Mouse (Mus musculus): ENCODE measurements around the gene Pde2a.

Pde2a gene

DNA sequence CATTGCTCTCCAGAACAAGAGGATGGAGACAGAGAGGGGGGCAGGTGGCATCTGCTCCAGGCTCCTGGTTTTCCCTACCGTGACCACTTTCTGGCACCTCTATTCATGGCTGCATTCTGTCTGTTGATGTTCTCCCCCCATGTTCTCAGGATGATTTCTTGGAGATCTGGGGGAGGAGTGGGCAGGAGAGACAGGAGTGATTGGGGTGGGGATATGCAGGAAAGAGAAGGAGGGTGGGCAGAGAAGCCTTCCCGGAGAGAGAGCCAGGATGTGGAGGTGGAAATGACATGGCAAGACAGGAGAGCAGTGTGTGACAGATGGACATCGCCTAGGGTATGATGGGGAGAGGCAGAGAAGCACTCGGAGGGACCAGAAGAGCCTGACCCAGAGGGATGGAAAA is 55.0 kb downstream of the Pde2a start:
- DNase-seq: no peak

DNA sequence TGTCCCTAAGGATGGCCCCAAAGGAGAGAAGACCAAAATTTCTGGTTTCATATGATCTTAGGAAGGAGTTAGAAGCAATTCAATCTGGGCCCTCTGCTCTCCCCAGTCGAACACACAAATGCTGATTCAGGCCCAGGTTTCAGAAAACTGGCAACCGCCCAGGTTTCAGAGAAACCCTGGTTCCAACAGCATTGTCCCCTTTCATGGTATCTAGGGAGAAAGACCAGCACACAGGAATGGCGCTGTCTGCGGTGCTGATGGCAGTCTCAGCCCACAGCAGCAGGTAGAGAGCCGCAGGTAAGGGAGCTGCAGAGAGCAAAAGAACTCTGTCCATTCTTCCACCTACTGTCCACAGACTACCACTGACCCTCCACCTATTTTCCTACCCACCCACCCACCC is 55.7 kb downstream of the Pde2a start:
- DNase-seq: peak; percentile 52 to 54

DNA sequence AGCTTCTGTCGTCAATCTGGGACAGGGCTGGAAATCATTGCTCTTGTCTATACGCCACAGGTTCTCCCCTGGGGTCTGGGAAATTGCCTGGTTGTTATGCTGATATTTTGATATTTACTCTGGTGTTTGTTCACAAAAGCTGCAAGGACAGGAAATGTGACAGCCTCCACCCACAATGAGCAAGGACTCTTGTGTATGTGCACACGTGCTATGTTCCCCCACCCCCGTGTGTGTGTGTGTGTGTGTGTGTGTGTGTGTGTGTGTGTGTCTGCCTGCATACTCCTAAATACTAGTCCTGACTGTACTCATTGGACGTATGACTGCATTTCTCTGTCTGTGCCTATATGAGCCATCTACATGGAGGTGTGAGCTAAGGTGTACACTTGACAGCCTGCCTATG is 56.6 kb downstream of the Pde2a start:
- DNase-seq: no peak

DNA sequence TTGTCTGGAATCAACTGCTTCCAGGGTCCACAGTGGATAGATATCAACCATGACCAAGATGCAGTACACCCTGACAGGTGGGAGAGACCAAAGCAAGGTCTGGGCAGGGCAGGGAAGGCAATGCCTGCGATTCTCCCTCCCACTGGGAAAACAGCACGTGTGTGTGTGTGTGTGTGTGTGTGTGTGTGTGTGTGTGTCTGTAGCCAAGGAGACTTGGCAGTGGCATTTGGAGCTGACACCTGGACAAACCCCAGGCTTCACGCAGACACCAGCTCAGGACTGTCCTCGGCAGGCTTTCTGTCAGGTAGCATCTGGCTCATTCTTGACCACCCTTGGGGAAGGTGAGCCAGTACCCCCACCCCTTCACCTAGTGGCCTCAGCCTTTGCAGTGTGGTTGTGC is 58.4 kb downstream of the Pde2a start:
- DNase-seq: peak; percentile 55 to 71

GRCm38 (mm10) chr7:101480671-101481070 is 59.2 kb downstream of the Pde2a start:
- no peak for DNase-seq

DNA sequence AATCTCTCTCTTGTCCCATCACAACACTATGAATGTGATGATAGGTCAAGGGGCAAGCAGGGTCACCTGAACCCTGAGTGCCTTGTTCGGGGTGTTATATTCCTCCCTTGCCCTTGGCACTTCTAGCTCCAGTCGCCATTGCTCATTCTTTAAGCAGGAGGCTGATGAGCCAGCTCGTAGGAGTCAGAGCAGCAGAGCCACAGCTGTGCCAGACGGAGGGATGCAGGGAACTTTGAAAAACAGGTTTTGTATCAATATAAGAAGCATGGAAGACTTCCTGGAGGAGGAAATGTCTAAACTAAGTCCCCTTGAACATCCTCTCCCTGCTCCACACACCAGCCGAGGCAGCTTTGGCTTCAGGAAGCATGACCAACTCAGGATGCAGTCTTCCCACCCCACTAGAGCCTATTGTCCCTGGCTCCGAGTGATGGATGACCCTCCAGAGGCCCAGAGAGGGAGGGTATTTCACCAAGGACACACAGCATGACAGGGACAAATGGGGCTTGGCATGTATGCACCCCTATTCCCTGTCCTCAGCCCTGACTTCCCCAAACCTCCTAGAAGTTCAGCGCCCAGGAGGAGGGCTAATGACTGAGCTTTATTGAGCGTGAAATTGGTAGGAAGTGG is 60.5 kb downstream of the Pde2a start:
- DNase-seq: no peak

GRCm38 (mm10) chr7:101482499-101483081 is 61.1 kb downstream of the Pde2a start:
- DNase-seq: no peak

- no peak for DNase-seq
These were observed 62.1 kb downstream of the Pde2a start for GRCm38 (mm10) chr7:101483498-101484115.

- DNase-seq: no peak
These were observed 65.6 kb downstream of the Pde2a start for GRCm38 (mm10) chr7:101487102-101487501.

DNA sequence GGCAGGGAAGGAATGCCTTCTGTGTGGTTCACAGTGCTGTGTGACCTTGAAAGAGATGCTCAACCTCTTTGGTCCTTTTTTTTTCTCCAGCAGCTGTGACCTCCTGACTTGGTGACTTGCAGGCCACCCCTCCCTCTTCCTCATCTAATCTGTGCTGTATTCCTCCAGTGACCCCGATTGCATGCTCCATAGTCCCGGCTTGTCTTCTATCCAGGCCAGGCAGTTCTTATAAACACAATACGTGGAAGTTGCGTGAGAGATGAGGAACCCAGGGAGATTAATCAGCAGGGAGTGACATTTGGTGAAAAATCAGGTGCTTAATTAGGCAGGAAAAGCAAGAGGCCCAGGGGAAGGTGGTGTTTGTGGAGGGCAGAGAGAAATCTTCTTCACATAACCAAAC is 69.5 kb downstream of the Pde2a start:
- no peak for DNase-seq

DNA sequence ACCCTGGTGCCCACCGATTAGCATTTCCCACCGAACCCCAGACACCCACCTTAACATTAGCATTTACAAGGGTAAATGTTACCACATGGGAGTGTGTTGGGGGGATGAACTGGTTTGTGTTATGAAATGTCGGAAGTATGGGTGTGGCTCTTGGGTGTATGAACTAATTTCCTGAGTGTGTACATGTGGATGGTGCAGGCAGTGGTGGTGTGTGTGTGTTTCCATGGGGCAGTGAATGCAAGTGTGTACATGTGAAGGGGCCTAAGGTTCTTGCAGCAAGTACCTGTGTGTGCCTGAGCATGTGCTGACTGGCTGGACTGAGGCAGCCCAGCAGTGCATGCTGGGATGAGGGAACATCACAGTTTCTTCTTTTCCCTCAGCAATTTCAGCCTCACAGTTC is 76.9 kb downstream of the Pde2a start:
- DNase-seq: no peak

- DNase-seq: no peak
These were observed 77.8 kb downstream of the Pde2a start for GRCm38 (mm10) chr7:101499251-101499650.

DNA sequence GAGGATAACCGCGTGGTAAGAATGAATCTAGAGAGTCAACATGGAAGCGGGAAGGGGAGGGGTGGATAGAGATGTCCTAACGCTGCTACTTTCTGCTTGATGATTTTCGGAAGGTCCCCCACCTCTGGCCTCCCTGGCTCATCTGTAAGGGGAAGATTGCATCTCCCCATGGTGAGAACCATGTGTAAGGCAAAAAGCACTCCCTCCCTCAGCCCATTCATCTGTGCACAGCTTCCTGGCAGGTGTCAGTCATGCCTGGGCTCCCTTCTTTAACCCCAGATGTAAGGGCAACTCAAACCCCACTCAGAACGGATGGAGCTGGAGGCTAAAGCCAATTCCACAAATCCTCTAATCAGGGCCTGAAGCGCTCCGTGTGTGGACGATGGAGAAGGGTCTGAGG is 78.2 kb downstream of the Pde2a start:
- DNase-seq: no peak

- DNase-seq: no peak
These were observed 79.7 kb downstream of the Pde2a start for GRCm38 (mm10) chr7:101501236-101501635.

DNA sequence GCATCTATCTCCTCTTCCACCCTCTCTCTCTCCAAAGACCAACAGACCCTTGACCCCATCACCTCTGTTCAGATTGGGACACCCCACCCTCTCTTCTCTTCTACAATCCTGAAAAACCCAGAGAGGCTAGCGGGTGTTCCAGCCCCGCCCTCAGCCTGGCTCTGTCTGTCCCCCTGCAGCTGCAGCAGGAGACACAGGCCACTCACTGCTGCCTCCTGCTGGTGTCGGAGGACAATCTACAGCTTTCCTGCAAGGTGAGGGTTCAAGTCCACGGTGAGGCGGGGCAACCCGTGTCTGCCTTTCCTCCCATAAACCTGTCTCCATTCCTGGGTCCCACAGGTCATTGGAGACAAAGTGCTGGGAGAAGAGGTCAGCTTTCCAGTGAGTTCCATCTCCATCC is 80.2 kb downstream of the Pde2a start:
- DNase-seq: no peak

- peak; percentile 51 to 52 for DNase-seq
These were observed 81.9 kb downstream of the Pde2a start for GRCm38 (mm10) chr7:101503351-101503750.

GRCm38 (mm10) chr7:101503803-101504202 is 82.3 kb downstream of the Pde2a start:
- no peak for DNase-seq

- DNase-seq: no peak
These were observed 83.0 kb downstream of the Pde2a start for GRCm38 (mm10) chr7:101504507-101504906.

- no peak for DNase-seq
These were observed 87.7 kb downstream of the Pde2a start for GRCm38 (mm10) chr7:101509212-101509611.

DNA sequence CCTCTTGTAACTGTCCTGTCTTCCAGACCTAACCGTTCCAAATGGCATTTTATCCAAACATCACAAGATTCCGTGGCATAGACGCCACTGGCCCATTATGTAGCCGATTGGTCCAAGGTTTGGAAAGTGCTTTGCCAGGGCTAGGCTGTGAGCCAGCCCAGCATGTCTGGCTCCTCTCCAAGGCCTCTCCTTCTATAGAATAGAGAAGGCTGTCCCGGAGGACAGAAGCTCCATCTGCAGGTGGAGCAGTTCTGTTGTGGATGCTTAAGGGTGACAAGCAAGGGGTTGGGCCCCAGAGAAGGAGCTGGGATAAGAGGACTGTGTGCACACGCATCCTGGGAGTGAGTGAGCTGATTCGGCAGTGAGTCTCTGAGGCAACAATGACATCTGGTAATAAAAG is 92.2 kb downstream of the Pde2a start:
- DNase-seq: peak; percentile 83 to 86

DNA sequence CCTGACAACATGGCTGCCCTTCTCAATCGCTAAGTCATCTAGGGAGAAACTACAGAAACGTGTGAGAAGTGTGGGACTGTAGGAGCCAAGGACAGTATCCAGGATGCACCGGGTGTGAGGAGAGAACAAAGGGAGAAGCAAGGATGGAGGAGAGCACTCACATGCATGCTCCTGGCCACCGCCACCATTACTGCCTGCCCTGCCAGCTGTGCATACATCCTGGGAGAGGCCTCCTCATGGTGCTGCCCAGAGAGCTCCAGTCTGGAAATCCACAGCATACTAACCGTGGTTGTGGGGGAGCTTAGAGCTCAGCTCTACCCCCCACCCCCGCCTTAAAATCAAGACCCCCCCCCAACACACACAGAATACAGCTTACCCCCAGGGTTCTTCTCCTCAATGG is 93.3 kb downstream of the Pde2a start:
- DNase-seq: no peak

DNA sequence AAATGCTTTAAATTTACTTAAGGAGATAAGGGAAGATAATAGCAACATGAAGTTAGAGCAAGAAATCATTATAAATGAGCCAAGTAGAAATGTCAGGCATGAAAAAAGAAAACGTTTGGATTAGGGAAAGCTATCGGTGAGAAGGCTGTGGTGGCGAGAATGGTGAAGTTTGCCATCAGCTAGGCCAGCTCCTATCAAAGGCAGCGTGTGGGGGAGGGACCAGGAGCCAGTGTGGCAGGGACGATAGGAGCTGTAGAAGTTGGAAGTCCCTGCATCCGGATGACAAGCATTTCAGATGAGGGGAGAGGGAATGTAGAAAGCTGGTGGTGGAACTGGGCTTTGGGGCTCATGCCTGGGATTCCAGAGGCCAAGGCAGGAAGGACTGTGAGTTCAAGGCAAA is 93.8 kb downstream of the Pde2a start:
- DNase-seq: no peak

GRCm38 (mm10) chr7:101516460-101516859 is 95.0 kb downstream of the Pde2a start:
- DNase-seq: no peak

- no peak for DNase-seq
These were observed 100.2 kb downstream of the Pde2a start for GRCm38 (mm10) chr7:101521696-101522095.

DNA sequence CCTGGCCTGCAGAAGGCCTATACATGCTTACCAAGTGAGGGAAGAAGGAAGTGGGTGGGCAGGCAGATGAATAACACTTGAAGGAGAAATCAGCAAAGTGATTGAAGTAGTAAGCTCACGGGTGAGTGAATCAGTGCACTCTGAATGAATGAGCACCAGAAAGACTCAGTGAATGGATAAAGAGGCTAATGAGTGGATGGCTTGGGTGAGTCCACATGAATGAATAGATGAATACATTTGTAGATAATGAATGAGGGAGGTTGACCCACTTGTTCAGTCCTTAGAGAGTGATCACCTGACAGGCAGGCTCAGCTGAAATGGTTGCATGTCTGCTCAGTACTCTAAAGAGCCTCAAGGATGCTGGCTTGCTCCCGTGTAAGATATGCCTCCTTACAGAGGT is 101.7 kb downstream of the Pde2a start:
- no peak for DNase-seq

Measured in cerebellum, postnatal 14 days (tissue).